Comparison of ENCODE assay signal across 8 mouse cellular contexts in genomic region chr4:43860744-43861519, GRCm38 (mm10). TPM values are rescaled to one million over a fixed set of nuclear protein-coding genes. Genes with fewer than 3 reads are reported as not detected.
A peak's percentile ranks its signal among the peaks of the same experiment; 100 is the strongest.
DNase-seq lines count a peak whose midpoint lies in the region; ATAC-seq and TF ChIP-seq lines count a peak whose summit lies in the region.
"Had no signal": no experiment of that assay in that cellular context is flagged by ENCODE, and none has a peak within 500 bp of the region (broad histone marks: within the 10 kb centered on the region; RNA-seq: fewer than 3 reads in every experiment).

No protein-coding gene starts in this region.

- no peak for TF ChIP-seq EP300 in MEL (IDR thresholded peaks at IDR 0.05; ENCODE audit: low read depth in 1 of 2, low read length in 2 of 2)
- no peak for TF ChIP-seq EP300 in heart, postnatal 0 days (IDR thresholded peaks at IDR 0.05; ENCODE audit: low read depth)

- TF ChIP-seq RAD21 in MEL (IDR thresholded peaks at IDR 0.05; ENCODE audit: low read depth, low read length) = peak; percentile 83

- peaks cover 0 to 8% of the 10 kb centered on the region in 2 experiments for H3K27me3 ChIP-seq in MEL (ENCODE audit: control insufficient read depth in 1 of 2, insufficient read depth in 2 of 2, low read length in 2 of 2)
- no peaks in the 10 kb centered on the region for H3K27me3 ChIP-seq in forebrain, embryonic 11.5 days (ENCODE audit: control insufficient read depth, insufficient read depth, low read length)
- H3K27me3 ChIP-seq in heart, postnatal 0 days (ENCODE audit: control insufficient read depth, insufficient read depth, low read length) = no peaks in the 10 kb centered on the region

- H3K4me1 ChIP-seq in MEL (ENCODE audit: control insufficient read depth in 1 of 2, insufficient read depth in 2 of 2, low read length in 2 of 2) = no peaks in the 10 kb centered on the region
- H3K4me1 ChIP-seq in forebrain, embryonic 11.5 days (replicated peaks; ENCODE audit: control insufficient read depth, insufficient read depth, low read length) = no peaks in the 10 kb centered on the region
- H3K4me1 ChIP-seq in heart, postnatal 0 days (ENCODE audit: control insufficient read depth, insufficient read depth) = no peaks in the 10 kb centered on the region
- H3K4me1 ChIP-seq: midbrain, embryonic 12.5 days had no signal

- H3K4me2 ChIP-seq in forebrain, embryonic 11.5 days (ENCODE audit: low read depth, low read length, severe bottlenecking) = no peak overlapping the region
- H3K4me2 ChIP-seq in heart, postnatal 0 days (ENCODE audit: low read depth, low read length) = no peak overlapping the region
- H3K4me2 ChIP-seq: midbrain, embryonic 12.5 days had no signal

- H3K36me3 ChIP-seq in MEL (ENCODE audit: control insufficient read depth in 1 of 2, insufficient read depth in 2 of 2, low read length in 2 of 2) = no peaks in the 10 kb centered on the region
- no peaks in the 10 kb centered on the region for H3K36me3 ChIP-seq in forebrain, embryonic 11.5 days (ENCODE audit: control insufficient read depth, insufficient read depth, low read length)
- H3K36me3 ChIP-seq in heart, postnatal 0 days (replicated peaks; ENCODE audit: control insufficient read depth, insufficient read depth, low read length) = no peaks in the 10 kb centered on the region
- H3K36me3 ChIP-seq: midbrain, embryonic 12.5 days had no signal

- no peak overlapping the region for H3K27ac ChIP-seq in MEL (ENCODE audit: control insufficient read depth, low read depth, low read length)
- H3K27ac ChIP-seq in forebrain, embryonic 11.5 days (ENCODE audit: low read depth, low read length) = no peak overlapping the region
- no peak overlapping the region for H3K27ac ChIP-seq in heart, postnatal 0 days (ENCODE audit: low read depth)
- H3K27ac ChIP-seq: midbrain, embryonic 12.5 days had no signal

- WGBS in forebrain, embryonic 11.5 days = 18% methylated on average over 14 of the region's 14 CpGs
- 6% methylated on average over 14 of the region's 14 CpGs for WGBS in heart, postnatal 0 days

- peak; percentile 74 to 95 (median 88) for TF ChIP-seq CTCF in MEL (IDR thresholded peaks at IDR 0.05 in 2 of 3, conservative IDR thresholded peaks at IDR 0.05 in 1 of 3; ENCODE audit: control insufficient read depth in 1 of 3, insufficient read depth in 1 of 3, low read depth in 2 of 3, low read length in 3 of 3, poor library complexity in 1 of 3, severe bottlenecking in 1 of 3)
- TF ChIP-seq CTCF in brain, embryonic 14.5 days (IDR thresholded peaks at IDR 0.05; ENCODE audit: borderline replicate concordance, extremely low read depth, insufficient read depth, insufficient read length) = peak; percentile 87
- TF ChIP-seq CTCF in heart, postnatal 0 days (IDR thresholded peaks at IDR 0.05; ENCODE audit: low read depth) = peak; percentile 90

- peak; percentile 74 for DNase-seq in MEL (ENCODE audit: low read depth, low spot score)
- DNase-seq in brain, embryonic 14.5 days (ENCODE audit: low read depth) = peak; percentile 86
- DNase-seq in forebrain, embryonic 11.5 days (ENCODE audit: low spot score) = peak; percentile 84
- DNase-seq in heart, postnatal 0 days (ENCODE audit: low spot score) = peak; percentile 67
- DNase-seq in layer of hippocampus, adult 18-20 months (ENCODE audit: low spot score in 2 of 2) = peak; percentile 44 to 85
- peak; percentile 71 for DNase-seq in lung, postnatal 25 days (ENCODE audit: low spot score)
- peak; percentile 58 for DNase-seq in right cerebral cortex, postnatal 25 days

- TF ChIP-seq POLR2A in MEL (IDR thresholded peaks at IDR 0.05; ENCODE audit: control insufficient read depth in 1 of 2, insufficient read depth in 1 of 2, low read depth in 1 of 2, low read length in 2 of 2, poor library complexity in 1 of 2) = no peak
- TF ChIP-seq POLR2A in brain, embryonic 14.5 days (IDR thresholded peaks at IDR 0.05; ENCODE audit: borderline replicate concordance, extremely low read depth, insufficient read depth, insufficient read length, poor library complexity, severe bottlenecking) = no peak

- no peaks in the 10 kb centered on the region for H3K79me2 ChIP-seq in MEL (ENCODE audit: control insufficient read depth, insufficient read depth, low read length, poor library complexity)

- no peak for ATAC-seq in forebrain, embryonic 11.5 days (replicated peaks; ENCODE audit: low FRiP score)
- ATAC-seq in heart, postnatal 0 days (ENCODE audit: insufficient read depth, low read depth) = no peak; the same call in 1 of the 2 replicates

- no peaks in the 10 kb centered on the region for H3K9me3 ChIP-seq in MEL (replicated peaks; ENCODE audit: insufficient read depth, low read length)
- H3K9me3 ChIP-seq in forebrain, embryonic 11.5 days (ENCODE audit: control insufficient read depth, low read length) = no peaks in the 10 kb centered on the region
- H3K9me3 ChIP-seq in heart, postnatal 0 days (replicated peaks; ENCODE audit: control insufficient read depth, low read length) = 0 out of 2 replicates have a peak, but pooled peaks cover 3% of the 10 kb centered on the region
- H3K9me3 ChIP-seq: midbrain, embryonic 12.5 days had no signal

- no peak overlapping the region for H3K9ac ChIP-seq in MEL (ENCODE audit: control insufficient read depth, low read depth, low read length, poor library complexity, severe bottlenecking)
- no peak overlapping the region for H3K9ac ChIP-seq in forebrain, embryonic 11.5 days (ENCODE audit: low read length)
- H3K9ac ChIP-seq in heart, postnatal 0 days (replicated peaks; ENCODE audit: low read depth, low read length) = no peak overlapping the region
- H3K9ac ChIP-seq: midbrain, embryonic 12.5 days had no signal

- no peak overlapping the region for H3K4me3 ChIP-seq in MEL (ENCODE audit: control insufficient read depth in 1 of 2, insufficient read depth in 1 of 2, low read depth in 2 of 2, low read length in 2 of 2)
- no peak overlapping the region for H3K4me3 ChIP-seq in forebrain, embryonic 11.5 days (ENCODE audit: low read depth, low read length)
- no peak overlapping the region for H3K4me3 ChIP-seq in heart, postnatal 0 days (ENCODE audit: low read depth, low read length)
- H3K4me3 ChIP-seq: midbrain, embryonic 12.5 days had no signal

TF ChIP-seq in MEL, 35 proteins besides CTCF, POLR2A, EP300 and RAD21:
- TF ChIP-seq ZMIZ1 (IDR thresholded peaks at IDR 0.05; ENCODE audit: low read depth, low read length) (no peak), NRF1 (IDR thresholded peaks at IDR 0.05; ENCODE audit: insufficient read depth, low read depth, low read length, poor library complexity, severe bottlenecking) (no peak), CHD1 (IDR thresholded peaks at IDR 0.05; ENCODE audit: low read depth, low read length) (no peak), SMC3 (IDR thresholded peaks at IDR 0.05; ENCODE audit: low read depth, low read length) (peak; percentile 92), ZC3H11A (IDR thresholded peaks at IDR 0.05; ENCODE audit: low read depth, low read length) (peak; percentile 72)
TF ChIP-seq in MEL: peak in this region for 2.

RNA-seq across cellular contexts. Expression of gene Olfr155, which starts 9.6 kb away (rescaled TPM):
- total RNA-seq in MEL (2012; rRNA removed) = not detected in 2 replicates
- not detected for polyA plus RNA-seq in MEL (2012; ENCODE audit: insufficient read depth in 1 of 2, insufficient read length in 2 of 2, low read depth in 1 of 2, low replicate concordance in 2 of 2, missing spikeins in 1 of 2)
- polyA plus RNA-seq in brain, embryonic 14.5 days (2012; rRNA removed) = not detected in 2 replicates
- not detected in 2 replicates for polyA plus RNA-seq in forebrain, embryonic 11.5 days (2014; fragmentation: Nextera tagmentation; extraction: Ambion mirVana)
- total RNA-seq in heart, postnatal 0 days (2014; rRNA removed; ENCODE audit: low replicate concordance) = not detected in 2 replicates
- not detected in 2 replicates for polyA plus RNA-seq in heart, postnatal 0 days (2015; fragmentation: Nextera tagmentation; extraction: Ambion mirVana)
- total RNA-seq in layer of hippocampus, adult 18-20 months (2021) = not detected
- polyA plus RNA-seq: midbrain, embryonic 12.5 days had no signal

RNA-seq across cellular contexts. Expression of gene Reck, which starts 14.4 kb away (rescaled TPM):
- total RNA-seq in MEL (2012; rRNA removed) = 0.12 and 0.13 TPM in 2 replicates
- under 1 TPM in 1 of 2 experiments, not detected in 1; 0.60 TPM for polyA plus RNA-seq in MEL (2012; ENCODE audit: insufficient read depth in 1 of 2, insufficient read length in 2 of 2, low read depth in 1 of 2, low replicate concordance in 2 of 2, missing spikeins in 1 of 2)
- 15.6 and 16.9 TPM in 2 replicates for polyA plus RNA-seq in brain, embryonic 14.5 days (2012; rRNA removed)
- 11.3 and 11.8 TPM in 2 replicates for polyA plus RNA-seq in forebrain, embryonic 11.5 days (2014; fragmentation: Nextera tagmentation; extraction: Ambion mirVana)
- total RNA-seq in heart, postnatal 0 days (2014; rRNA removed; ENCODE audit: low replicate concordance) = 5.6 TPM in 2 replicates
- polyA plus RNA-seq in heart, postnatal 0 days (2015; fragmentation: Nextera tagmentation; extraction: Ambion mirVana) = 4.0 and 4.1 TPM in 2 replicates
- total RNA-seq in layer of hippocampus, adult 18-20 months (2021) = 1 to 10 TPM; 6.0 to 6.2 TPM

RNA-seq across cellular contexts. Expression of gene Olfr157, which starts 20.9 kb away (rescaled TPM):
- not detected in 2 replicates for total RNA-seq in MEL (2012; rRNA removed)
- under 1 TPM in 1 of 2 experiments, not detected in 1; 0.01 TPM for polyA plus RNA-seq in MEL (2012; ENCODE audit: insufficient read depth in 1 of 2, insufficient read length in 2 of 2, low read depth in 1 of 2, low replicate concordance in 2 of 2, missing spikeins in 1 of 2)
- polyA plus RNA-seq in brain, embryonic 14.5 days (2012; rRNA removed) = not detected in 2 replicates
- not detected in 2 replicates for polyA plus RNA-seq in forebrain, embryonic 11.5 days (2014; fragmentation: Nextera tagmentation; extraction: Ambion mirVana)
- not detected in 2 replicates for total RNA-seq in heart, postnatal 0 days (2014; rRNA removed; ENCODE audit: low replicate concordance)
- not detected in 2 replicates for polyA plus RNA-seq in heart, postnatal 0 days (2015; fragmentation: Nextera tagmentation; extraction: Ambion mirVana)
- total RNA-seq in layer of hippocampus, adult 18-20 months (2021) = not detected
- polyA plus RNA-seq: midbrain, embryonic 12.5 days had no signal

RNA-seq across cellular contexts. Expression of gene Olfr156, which starts 37.2 kb away (rescaled TPM):
- not detected in 2 replicates for total RNA-seq in MEL (2012; rRNA removed)
- not detected for polyA plus RNA-seq in MEL (2012; ENCODE audit: insufficient read depth in 1 of 2, insufficient read length in 2 of 2, low read depth in 1 of 2, low replicate concordance in 2 of 2, missing spikeins in 1 of 2)
- polyA plus RNA-seq in brain, embryonic 14.5 days (2012; rRNA removed) = not detected in 2 replicates
- not detected in 2 replicates for polyA plus RNA-seq in forebrain, embryonic 11.5 days (2014; fragmentation: Nextera tagmentation; extraction: Ambion mirVana)
- not detected in 2 replicates for total RNA-seq in heart, postnatal 0 days (2014; rRNA removed; ENCODE audit: low replicate concordance)
- not detected in 2 replicates for polyA plus RNA-seq in heart, postnatal 0 days (2015; fragmentation: Nextera tagmentation; extraction: Ambion mirVana)
- not detected for total RNA-seq in layer of hippocampus, adult 18-20 months (2021)
- polyA plus RNA-seq: midbrain, embryonic 12.5 days had no signal
